Mouse (Mus musculus): ENCODE data around the gene Hspb8. TPM values are rescaled to one million over a fixed set of nuclear protein-coding genes. Genes with fewer than 3 reads are reported as not detected.

The Hspb8 gene
- polyA plus RNA-seq, 1 experiment from 2014 or later: 6.7 TPM

DNA sequence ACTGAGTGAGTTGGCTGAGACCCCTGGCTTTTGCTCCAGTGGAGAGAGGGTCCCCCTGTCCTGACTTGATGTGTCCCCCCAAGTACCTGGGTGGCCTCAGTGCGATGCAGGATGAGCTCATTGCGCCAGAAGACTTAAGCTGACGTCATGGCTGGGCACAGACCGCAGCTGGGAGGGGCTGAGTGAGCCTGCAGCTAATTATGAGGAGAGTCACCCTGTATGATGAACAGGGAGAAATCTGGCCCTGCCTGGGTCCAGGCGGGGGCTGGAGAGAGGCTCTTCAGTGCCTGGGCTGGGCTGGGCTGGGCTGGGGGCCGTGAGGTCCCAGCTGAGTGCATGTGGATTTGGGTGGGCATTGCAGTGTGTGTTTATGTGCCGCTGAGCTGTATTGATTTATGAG, 2.6 kb upstream of the Hspb8 start:
- Histone ChIP-seq H3K4me2 (no peak overlapping the region), H3K4me3 (no peak overlapping the region), H3K36me3 (no peaks in the 10 kb centered on the region), H3K27ac (replicated peaks) (no peak overlapping the region), H3K4me1 (replicated peaks) (peaks cover 24% of the 10 kb centered on the region), H3K9me3 (no peaks in the 10 kb centered on the region), H3K27me3 (0 out of 2 replicates have a peak, but pooled peaks cover 4% of the 10 kb centered on the region), H3K9ac (no peak overlapping the region)
- ATAC-seq (ENCODE audit: low FRiP score, low read depth): no peak
- 67% methylated on average over 7 of the region's 7 CpGs for WGBS

DNA sequence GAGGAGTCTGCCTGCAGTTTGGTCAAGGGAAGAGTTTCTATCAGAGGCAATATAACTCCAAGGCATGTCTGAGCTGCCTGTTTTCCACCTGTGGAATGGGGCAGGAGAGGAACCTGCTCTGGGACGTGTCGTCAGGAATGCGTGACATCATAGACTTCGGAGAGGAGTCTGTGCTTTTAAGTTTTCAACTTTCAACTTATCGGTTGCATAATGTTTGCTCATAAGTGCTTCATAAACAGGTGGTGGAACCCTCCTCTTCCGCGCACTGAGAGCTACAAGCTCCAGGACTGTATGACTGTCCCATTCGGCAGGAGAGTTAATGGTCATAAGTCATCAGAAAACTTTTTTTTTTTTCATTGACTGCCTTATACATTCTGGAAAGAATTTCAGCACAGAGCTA, 1.1 kb upstream of the Hspb8 start:
- no peak overlapping the region for H3K4me3 ChIP-seq
- no peak overlapping the region for H3K4me2 ChIP-seq
- peaks cover 24% of the 10 kb centered on the region for H3K4me1 ChIP-seq (replicated peaks)
- no peaks in the 10 kb centered on the region for H3K36me3 ChIP-seq
- 86% methylated on average over 8 of the region's 8 CpGs for WGBS
- no peak overlapping the region for H3K9ac ChIP-seq
- ATAC-seq (ENCODE audit: low FRiP score, low read depth): no peak
- 0 out of 2 replicates have a peak, but pooled peaks cover 4% of the 10 kb centered on the region for H3K27me3 ChIP-seq
- no peaks in the 10 kb centered on the region for H3K9me3 ChIP-seq
- no peak overlapping the region for H3K27ac ChIP-seq (replicated peaks)

DNA sequence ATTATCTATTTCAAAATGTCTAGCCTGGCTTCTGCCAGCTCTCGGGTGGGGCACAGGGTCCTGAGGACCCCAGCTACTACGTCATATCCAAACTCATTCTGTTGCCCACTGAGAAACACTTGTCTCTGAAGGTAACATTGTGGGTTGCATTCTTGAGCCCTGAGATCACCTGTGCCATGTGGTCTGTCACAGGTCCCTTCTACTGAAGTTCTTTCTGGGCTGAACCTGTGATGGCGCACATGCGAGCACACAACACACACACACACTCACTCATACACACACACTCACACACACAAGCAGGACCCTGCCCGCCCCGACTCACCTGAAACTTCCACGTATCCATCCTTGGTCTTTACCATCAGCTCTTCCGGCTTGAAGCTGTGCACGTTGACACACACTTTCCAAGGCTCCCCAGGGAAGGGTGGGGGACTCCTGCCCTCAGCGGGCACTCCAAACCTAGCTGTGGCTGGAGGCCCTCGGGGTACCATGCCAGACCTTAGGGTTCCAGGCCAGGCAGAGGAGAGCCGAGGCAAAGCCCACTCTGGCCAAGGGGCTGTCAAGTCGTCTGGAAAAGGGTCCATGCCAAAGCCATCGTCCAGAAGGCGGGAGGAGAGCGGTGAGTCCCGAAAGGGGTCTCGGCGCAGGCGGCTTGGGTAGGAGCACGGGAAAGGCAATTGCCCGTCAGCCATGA, 728 bp downstream of the Hspb8 start:
- Histone ChIP-seq H3K4me3 (peak overlapping the region; percentile 14; the same call in 1 of the 2 replicates), H3K27me3 (0 out of 2 replicates have a peak, but pooled peaks cover 4% of the 10 kb centered on the region), H3K9me3 (no peaks in the 10 kb centered on the region), H3K9ac (no peak overlapping the region), H3K27ac (replicated peaks) (peak overlapping the region; percentile 7; the same call in 1 of the 2 replicates), H3K4me1 (replicated peaks) (peaks cover 24% of the 10 kb centered on the region), H3K36me3 (no peaks in the 10 kb centered on the region), H3K4me2 (peak overlapping the region; percentile 51)
- no peak for ATAC-seq (ENCODE audit: low FRiP score, low read depth)
- 60% methylated on average over 22 of the region's 22 CpGs for WGBS

DNA sequence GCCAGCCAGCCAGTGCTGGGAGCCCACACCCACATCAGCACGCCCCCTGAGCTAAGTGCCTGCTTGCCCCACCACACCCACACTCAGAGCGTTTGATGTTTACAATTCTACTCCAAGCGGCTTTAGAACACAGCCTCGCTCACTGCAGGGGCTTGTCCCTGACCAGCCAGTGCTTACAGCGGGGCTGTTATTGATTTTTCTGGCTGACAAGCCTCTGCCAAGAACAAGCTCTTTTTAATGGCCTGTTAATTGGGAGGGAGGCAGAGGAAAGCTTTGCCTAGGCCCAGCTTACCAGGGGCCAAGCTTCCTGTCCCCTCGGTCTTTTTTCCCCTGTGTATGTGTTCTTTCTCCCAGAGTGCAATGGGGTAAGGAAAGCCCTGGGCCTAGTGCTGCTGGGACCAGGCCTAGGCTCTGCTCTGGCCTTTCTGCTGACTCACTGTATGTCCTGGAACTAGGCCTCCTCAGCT, 1.9 kb downstream of the Hspb8 start:
- Histone ChIP-seq H3K4me1 (replicated peaks) (peaks cover 24% of the 10 kb centered on the region), H3K4me3 (no peak overlapping the region), H3K9me3 (no peaks in the 10 kb centered on the region), H3K27ac (replicated peaks) (peak overlapping the region; percentile 58; the same call in 1 of the 2 replicates), H3K4me2 (no peak overlapping the region), H3K9ac (no peak overlapping the region), H3K36me3 (no peaks in the 10 kb centered on the region), H3K27me3 (0 out of 2 replicates have a peak, but pooled peaks cover 4% of the 10 kb centered on the region)
- peak; percentile 52; the same call in 1 of the 2 replicates for ATAC-seq (ENCODE audit: low FRiP score, low read depth)
- 10% methylated on average over 6 of the region's 6 CpGs for WGBS

DNA sequence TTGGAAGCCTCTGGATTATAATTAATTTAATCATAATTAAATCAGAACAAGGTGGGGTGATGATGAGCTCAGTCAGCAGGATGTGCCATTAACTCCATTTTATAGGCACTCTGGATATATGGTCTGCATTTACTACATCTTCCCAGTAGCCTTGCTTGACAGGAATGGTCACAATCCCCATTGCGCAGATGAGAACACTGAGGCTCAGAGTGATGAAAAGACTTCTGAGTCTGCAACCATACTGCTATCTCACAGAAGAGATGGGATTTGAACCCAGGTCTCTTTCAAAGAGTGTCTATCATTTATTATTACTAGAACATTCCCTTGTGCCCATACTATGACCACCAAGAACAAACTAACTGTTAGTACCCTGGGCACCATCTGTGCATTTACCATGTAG, 2.5 kb downstream of the Hspb8 start:
- Histone ChIP-seq H3K4me1 (replicated peaks) (peaks cover 24% of the 10 kb centered on the region), H3K36me3 (no peaks in the 10 kb centered on the region), H3K4me2 (no peak overlapping the region), H3K9me3 (no peaks in the 10 kb centered on the region), H3K27me3 (peaks cover 4% of the 10 kb centered on the region; the same call in 1 of the 2 replicates), H3K4me3 (no peak overlapping the region), H3K27ac (replicated peaks) (peak overlapping the region; percentile 58; the same call in 1 of the 2 replicates), H3K9ac (no peak overlapping the region)
- 100% methylated on average over 1 of the region's 1 CpGs for WGBS
- no peak for ATAC-seq (ENCODE audit: low FRiP score, low read depth)

DNA sequence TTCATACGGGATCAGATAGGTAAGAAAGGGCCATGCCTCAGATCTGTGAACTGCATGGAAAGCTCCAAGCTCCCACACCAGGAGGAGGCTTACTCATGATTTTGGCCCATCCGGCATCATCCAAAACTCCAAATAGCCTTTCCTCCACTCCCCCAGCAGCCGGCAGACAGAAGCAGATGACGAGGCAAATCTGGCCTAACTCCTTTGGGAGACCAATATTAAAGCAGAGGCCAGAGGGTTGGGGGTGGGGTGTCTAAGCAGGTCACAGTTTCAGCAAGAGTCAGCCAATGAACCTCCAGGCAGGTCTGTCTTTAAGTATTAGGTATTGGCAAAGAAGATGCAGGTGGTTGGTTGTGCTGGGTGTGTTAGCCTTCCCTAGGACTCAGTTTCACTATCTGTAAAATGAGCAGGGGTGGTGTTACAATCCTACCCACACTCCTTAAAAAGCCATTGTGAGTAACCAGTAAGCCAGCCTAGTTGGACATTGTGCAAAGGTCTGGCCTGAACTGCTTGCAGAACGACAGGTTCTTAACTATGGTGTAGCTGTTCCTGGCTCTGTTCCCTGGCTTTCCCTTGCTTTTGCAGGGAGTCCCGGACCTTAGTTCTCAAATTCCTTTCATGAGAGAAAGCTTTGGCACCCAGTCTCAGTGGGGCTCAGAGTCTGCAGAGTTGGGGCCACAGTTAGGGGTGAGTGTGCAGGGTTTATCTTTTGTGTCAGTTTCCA, 3.2 kb downstream of the Hspb8 start:
- H3K4me3 ChIP-seq: no peak overlapping the region
- peaks cover 4% of the 10 kb centered on the region; the same call in 1 of the 2 replicates for H3K27me3 ChIP-seq
- no peak overlapping the region for H3K9ac ChIP-seq
- 54% methylated on average over 6 of the region's 6 CpGs for WGBS
- ATAC-seq (ENCODE audit: low FRiP score, low read depth): no peak
- H3K36me3 ChIP-seq: no peaks in the 10 kb centered on the region
- 0 out of 2 replicates have a peak overlapping the region, but pooled peaks have one; percentile 3 for H3K4me2 ChIP-seq
- H3K4me1 ChIP-seq (replicated peaks): peaks cover 24% of the 10 kb centered on the region
- no peak overlapping the region for H3K27ac ChIP-seq (replicated peaks)
- H3K9me3 ChIP-seq: no peaks in the 10 kb centered on the region

DNA sequence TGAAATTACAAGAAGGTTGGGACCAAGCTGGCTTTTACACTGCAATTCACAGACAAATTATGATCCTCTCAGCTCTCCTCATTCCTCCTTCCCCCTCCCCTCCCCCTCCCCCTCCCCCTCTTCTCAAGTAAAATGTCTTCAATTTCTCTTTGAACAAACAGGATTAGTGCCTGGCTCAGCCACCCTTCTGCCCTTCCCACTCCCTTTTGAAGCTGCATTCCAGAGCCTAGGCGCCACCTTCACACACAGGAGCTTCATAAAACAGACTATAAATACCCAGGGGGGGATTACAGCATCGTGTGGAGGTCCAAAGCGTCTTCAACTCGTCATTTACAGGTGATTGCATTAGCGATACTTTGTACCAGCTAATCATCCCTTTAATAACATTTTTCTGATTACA, 6.5 kb downstream of the Hspb8 start:
- 34% methylated on average over 5 of the region's 5 CpGs for WGBS
- Histone ChIP-seq H3K27ac (replicated peaks) (no peak overlapping the region), H3K27me3 (no peaks in the 10 kb centered on the region; the same call in 1 of the 2 replicates), H3K4me3 (no peak overlapping the region), H3K4me1 (replicated peaks) (peaks cover 7% of the 10 kb centered on the region), H3K9ac (no peak overlapping the region), H3K4me2 (no peak overlapping the region), H3K9me3 (no peaks in the 10 kb centered on the region), H3K36me3 (no peaks in the 10 kb centered on the region)
- no peak for ATAC-seq (ENCODE audit: low FRiP score, low read depth)

DNA sequence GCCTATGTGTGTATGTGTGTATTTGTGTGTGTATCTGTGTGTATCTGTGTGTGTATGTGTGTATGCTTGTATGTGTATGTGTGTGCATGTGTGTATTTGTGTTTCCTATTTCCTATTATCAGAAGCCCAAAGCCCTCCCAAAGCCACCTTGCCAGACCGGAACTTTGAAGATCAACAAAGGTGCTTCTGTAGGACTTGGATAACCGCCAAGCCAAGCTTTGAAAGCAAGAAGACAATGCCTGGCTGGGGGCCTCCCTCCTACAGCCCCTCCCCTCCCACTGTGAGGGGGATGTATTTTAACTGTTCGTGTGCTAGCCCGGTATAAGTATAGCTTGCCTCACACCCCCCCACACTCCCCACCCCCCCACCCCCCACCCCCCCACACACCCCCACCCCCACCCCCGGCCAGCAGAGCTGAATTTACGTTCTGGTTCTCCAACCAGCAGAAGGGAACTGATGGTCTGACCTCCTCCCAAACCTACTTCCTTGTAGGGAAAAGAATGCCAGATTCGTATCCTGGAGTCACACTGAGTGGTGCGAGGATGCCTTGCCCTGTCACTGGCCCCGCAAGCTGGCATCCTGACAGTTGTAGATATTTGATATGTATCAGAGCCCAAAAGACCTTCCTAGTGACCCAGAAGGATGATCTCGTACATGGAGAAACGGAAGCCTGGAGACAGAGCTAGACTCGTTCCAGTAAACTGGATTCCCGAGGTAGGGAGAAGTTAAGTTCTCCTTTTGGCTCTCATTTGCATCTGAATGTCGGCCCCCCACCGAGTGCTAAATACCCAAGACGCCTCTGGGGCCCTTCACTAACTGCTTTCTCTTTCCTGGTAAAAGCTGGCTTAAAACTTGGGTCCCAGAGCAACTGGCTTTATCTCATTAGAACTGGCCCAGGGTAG, 12.7 kb downstream of the Hspb8 start:
- no peak for ATAC-seq (ENCODE audit: low FRiP score, low read depth)
- Histone ChIP-seq H3K4me1 (replicated peaks) (peaks cover 26% of the 10 kb centered on the region), H3K4me2 (no peak overlapping the region), H3K36me3 (no peaks in the 10 kb centered on the region), H3K27me3 (no peaks in the 10 kb centered on the region), H3K9me3 (no peaks in the 10 kb centered on the region), H3K4me3 (no peak overlapping the region), H3K27ac (replicated peaks) (no peak overlapping the region), H3K9ac (no peak overlapping the region)
- 7% methylated on average over 16 of the region's 16 CpGs for WGBS

DNA sequence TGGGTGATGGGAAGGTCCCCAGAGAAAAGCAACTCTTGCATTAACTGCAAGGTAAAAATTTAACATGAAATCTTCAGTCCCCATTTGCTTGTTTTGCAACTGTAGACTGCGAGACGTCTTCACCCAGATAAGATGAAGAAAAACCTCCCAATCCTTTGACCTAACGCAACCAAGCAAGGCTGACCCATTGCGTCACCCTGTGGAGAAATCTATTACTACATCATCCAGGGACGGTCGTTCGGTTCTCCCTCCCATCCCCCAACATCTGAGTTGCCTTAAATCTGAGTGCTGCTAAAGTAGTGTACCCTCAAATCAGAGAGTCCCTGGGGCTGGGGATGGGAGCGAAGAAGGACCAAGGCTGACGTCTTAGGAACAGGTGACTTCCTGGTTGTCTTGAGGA, 13.7 kb downstream of the Hspb8 start:
- Histone ChIP-seq H3K4me2 (no peak overlapping the region), H3K4me1 (replicated peaks) (peaks cover 26% of the 10 kb centered on the region), H3K36me3 (no peaks in the 10 kb centered on the region), H3K4me3 (no peak overlapping the region), H3K9ac (no peak overlapping the region), H3K9me3 (no peaks in the 10 kb centered on the region), H3K27ac (replicated peaks) (no peak overlapping the region), H3K27me3 (no peaks in the 10 kb centered on the region)
- ATAC-seq (ENCODE audit: low FRiP score, low read depth): no peak
- 63% methylated on average over 9 of the region's 9 CpGs for WGBS

DNA sequence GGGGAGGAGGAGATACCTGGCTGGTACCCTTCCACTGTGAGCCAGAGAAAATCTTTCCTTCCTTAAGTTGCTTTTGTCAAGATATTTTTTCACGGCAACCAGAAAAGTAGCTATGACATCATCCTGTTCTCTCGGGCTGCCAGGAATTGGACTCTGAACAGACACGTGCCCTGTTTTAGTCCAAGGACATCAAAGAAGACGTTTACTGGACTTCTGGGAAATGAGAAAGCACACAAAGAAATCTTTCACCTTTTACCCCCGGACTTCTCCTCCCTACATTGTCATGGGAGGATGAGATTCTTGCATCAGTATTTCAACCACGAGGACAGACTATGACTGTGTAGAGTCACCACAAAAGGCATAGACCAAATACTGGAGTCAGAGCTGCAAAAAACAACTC, 14.7 kb downstream of the Hspb8 start:
- no peak for ATAC-seq (ENCODE audit: low FRiP score, low read depth)
- no peak overlapping the region for H3K4me2 ChIP-seq
- H3K9me3 ChIP-seq: no peaks in the 10 kb centered on the region
- H3K9ac ChIP-seq: no peak overlapping the region
- WGBS: 25% methylated on average over 6 of the region's 6 CpGs
- H3K27me3 ChIP-seq: no peaks in the 10 kb centered on the region
- no peak overlapping the region for H3K27ac ChIP-seq (replicated peaks)
- H3K4me1 ChIP-seq (replicated peaks): peaks cover 26% of the 10 kb centered on the region
- no peaks in the 10 kb centered on the region for H3K36me3 ChIP-seq
- no peak overlapping the region for H3K4me3 ChIP-seq

DNA sequence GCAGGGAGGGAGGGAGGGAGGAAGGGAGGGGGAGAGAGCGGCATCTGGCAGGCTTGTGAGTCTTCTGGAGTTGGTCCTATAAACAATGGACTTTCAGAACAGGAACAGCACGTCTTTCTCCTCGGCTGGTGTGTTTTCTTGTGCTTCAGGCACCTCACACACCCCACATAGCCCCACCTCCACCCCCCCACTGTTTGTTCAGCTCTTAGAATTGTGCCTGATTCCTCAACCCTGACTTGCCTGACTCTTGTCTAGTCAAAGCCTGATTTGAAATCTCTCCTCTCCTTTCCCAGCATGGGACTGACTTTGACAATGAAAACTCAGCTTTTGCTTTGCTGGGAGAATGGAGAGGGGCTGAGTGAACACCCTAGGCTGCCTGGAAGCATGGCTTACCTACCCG, 15.3 kb downstream of the Hspb8 start:
- no peak for ATAC-seq (ENCODE audit: low FRiP score, low read depth)
- H3K4me3 ChIP-seq: no peak overlapping the region
- H3K9me3 ChIP-seq: no peaks in the 10 kb centered on the region
- no peaks in the 10 kb centered on the region for H3K27me3 ChIP-seq
- peak overlapping the region; percentile 34; the same call in 1 of the 2 replicates for H3K27ac ChIP-seq (replicated peaks)
- H3K36me3 ChIP-seq: no peaks in the 10 kb centered on the region
- H3K9ac ChIP-seq: no peak overlapping the region
- no peak overlapping the region for H3K4me2 ChIP-seq
- H3K4me1 ChIP-seq (replicated peaks): peaks cover 26% of the 10 kb centered on the region
- 22% methylated on average over 4 of the region's 4 CpGs for WGBS

Data from hindbrain, embryonic 15.5 days (tissue).